Mouse (Mus musculus): ENCODE measurements around the gene Plk1.

DNA sequence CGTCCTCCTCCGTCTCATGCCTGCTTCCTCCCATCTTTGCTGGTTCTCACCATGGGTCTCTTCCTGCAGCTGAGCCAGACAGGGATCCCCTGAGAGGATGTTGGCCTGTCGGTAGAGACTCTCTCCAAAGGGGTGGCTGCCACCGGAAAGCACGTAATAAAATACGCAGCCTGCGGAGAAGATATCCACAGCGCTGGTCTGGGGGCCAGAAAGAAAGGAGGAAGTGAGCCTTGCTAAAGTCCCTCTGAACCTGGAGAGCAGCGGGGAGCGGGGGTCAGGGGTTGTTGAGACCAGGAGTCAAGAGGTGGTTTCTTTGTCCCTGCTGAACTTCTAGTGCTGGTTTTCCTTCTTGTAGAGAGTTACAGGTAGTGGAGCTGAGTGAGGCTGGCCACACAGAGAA is 12.4 kb downstream of the Plk1 start:
- no peak for TF ChIP-seq HCFC1 (IDR thresholded peaks at IDR 0.05; ENCODE audit: borderline replicate concordance, insufficient read depth, low read length)
- TF ChIP-seq ZNF384 (IDR thresholded peaks at IDR 0.05; ENCODE audit: low read depth, low read length), result no peak
- no peak for TF ChIP-seq MAFK (IDR thresholded peaks at IDR 0.05; ENCODE audit: insufficient read depth, low read depth, low read length)
- no peak for TF ChIP-seq CHD2 (IDR thresholded peaks at IDR 0.05; ENCODE audit: low read depth, low read length)

All from ES-E14 (cell line).